Mouse (Mus musculus) right cerebral cortex, postnatal 4 days (tissue): Measurements from ENCODE around the gene Gm17304.

Experiments used
- DNase-seq: peaks from one replicate; pipeline ENCODE4 v3.0.0-alpha.2; 2022

Gene Gm17304

DNA sequence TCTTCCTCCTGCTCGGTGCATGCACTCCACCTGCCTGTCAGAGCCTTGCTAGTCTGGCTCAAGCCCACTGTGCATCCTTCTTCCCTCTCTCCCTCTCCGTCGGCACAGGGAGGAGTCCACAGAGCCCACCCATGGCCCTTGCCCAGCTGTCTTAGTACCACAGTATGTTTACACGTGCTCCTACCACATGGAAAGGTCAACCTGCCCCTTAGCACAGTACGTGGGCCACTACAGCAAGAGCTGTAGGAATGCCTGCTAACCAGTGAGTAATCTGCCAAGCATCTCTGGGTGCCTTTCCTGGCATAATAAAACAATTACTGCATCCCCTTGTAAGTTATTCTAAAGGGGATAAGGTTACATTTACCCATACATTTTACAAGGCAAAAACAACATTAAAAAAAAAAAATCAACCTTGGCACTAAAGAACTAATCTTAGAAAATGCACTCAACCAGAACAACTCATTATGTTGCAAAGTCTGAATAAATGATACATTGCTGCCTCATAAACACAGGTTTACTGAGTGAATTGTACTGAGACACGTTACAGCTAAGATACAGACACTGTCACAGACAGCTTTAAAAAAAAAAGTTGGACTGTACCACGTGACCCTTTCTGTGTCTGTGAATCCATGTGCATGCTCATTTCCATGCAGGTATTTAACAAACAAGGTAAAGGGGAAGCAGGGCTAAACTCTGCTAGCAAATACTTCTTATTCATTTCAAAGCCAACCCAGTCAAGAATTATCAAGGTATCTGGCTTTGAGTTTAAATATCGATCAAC is 19.7 kb downstream of the Gm17304 start:
- no peak for DNase-seq

DNA sequence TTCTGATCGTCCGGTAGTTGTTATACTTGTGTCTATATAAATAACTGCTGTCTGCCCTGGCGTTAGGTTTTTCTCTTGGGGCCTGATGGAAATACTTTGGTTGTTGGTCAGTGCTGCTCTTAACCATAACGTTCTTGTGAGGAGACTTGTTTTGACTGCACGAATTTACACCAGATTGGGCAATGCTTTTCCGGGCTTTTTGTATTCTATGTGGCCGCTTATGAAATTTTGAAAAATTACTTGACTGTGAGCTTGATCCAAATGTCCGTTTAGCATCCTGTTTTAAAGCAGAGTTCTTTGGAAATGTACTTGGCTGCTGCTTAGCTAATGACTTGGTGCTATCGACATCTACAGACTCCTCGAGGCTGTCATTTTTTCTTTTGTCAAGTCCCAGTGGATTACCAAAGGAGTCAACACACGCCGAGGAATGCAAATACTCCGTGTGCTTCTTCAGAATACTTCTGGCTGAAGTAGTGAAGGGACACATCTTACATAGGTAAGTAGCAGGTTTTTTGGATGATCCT is 27.6 kb downstream of the Gm17304 start:
- no peak for DNase-seq

DNA sequence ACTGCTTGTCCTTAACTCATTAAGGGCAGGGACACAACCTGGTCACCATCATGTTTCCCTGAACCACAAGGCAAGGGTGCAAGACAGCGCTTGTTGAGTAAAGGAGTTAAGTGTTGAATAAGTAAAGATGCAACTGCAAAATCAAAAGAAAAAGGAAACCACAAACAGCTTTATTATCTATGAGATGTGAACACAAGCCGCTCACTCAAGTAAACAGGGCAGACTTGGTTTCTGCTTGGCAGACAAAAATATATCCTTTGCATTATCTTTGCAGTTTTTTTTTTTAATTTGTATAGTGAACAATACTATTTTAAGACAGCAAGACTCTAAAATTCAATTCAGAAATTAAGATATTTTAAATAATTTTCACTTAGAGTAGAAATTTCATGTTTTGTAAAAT is 30.7 kb downstream of the Gm17304 start:
- DNase-seq: no peak

DNA sequence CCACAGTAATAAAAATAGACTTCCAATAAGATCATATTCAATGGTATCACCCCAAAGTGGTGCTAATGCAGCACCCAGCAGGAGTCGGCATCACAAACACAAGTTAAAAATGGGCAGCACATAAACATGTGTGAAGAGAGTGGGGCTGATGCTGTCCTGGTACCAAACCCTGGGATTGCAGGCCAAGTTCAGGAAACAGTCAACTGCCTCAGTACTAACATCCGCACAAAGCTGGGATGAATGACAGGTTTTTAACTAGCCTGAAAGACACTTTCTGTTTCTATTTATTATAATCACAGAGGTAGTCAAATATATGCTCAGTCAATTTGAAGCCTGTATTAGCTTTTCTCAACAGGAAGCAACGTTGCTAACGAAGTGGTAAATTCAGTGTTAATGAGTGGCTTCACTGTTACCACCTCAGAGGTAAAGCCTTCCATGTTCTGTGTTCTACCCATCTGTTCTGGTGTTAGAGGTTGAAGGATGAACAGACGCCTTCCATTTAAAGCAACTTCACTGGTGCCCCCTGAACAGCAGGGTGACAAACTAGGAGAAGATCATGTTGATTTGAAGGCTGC is 31.4 kb downstream of the Gm17304 start:
- DNase-seq: no peak

DNA sequence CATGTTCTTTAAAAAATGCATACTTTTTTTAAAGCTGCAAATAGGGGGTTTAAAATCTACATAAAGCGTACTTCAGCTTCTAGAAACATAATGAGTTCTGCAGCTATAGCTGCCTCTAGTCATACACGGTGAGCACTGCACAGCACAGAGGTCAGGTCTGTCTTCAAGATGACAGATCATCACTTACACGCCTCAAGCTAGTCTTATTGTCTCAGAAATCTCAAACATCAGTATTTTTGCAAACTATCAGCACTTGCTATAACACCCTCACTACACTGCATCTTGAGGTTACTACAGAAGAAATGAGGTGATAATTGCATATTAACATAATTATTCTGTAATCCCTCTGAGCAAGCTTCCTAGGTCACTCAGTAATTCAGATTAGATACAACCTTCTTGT is 33.0 kb downstream of the Gm17304 start:
- no peak for DNase-seq

DNA sequence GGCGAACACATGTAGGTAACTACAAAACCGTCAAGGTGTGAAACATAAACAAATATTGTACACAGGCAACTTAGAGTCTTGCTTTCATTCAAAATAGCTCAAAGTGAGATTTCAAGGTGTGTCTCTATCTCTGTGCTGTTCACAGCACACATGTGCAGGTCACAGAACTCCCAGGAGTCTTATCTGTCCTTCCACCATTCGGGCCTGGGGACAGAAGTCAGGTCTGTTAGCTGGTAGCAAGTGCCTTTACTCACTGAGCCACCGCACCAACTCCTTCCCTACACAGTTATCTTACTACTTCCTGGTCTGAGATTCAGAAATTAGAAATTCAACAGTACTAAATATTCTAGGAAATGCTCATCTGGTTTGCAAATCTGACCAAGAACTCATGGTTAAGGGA is 34.5 kb downstream of the Gm17304 start:
- no peak for DNase-seq

DNA sequence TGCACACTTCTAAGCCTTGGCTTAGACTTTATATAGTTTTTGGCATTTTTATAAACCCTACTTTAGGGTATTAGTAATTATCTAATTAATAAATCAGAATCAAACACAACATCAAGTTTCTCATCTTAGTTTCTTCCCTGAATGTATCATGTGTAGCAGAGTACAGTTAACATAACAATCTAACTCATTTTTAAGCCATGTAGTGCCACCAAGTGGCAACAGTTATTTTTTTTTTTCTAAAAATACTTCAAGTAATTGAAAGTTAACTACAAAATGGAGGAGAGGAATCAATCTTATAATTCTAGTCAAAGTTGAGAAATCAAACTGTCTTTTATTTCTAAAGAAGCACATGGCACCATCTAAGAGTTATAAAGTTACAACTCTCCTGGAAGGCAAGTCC is 40.5 kb downstream of the Gm17304 start:
- DNase-seq: no peak

DNA sequence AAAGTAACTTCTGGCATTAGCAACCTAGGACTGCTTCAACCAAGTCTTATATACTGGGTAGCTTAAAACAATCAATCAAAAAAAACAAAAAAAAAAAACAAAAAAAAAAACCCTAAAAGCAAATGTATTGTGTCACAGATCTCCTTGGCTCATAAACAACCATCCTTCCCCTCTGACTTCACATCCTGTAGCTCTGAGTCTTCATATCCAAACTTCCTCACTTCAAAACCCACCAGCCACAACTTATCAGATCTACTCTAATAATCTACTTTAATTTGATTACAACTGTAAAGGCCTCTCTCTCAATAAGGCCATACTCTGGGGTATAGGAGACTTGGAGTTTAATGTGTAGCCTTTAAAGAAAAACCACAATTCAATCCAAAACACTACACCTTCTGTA is 41.1 kb downstream of the Gm17304 start:
- no peak for DNase-seq

DNA sequence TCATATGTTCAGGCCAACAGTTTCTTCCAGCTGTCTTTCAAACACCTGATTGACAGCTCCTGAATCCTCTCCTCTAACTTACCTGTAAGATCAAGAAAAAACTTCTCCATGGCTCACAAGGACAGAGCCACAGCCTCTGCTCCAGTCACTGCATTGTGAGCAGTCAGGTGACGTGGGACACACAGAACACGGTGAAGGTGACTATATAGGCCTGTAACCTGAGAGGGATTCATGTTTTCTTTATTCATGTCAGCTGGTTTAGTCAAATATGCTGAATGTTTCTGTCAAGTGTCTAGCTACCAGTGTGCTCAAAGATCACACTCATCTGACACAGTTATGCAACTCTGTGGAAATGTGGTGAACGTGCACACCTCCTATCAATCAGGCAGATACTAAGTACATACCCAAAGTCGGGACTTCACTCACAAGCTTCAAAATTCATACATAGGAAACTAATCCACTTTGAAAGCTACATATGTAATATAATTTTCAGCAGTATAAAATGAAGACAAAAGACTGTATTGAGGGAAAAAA is 43.4 kb downstream of the Gm17304 start:
- no peak for DNase-seq

DNA sequence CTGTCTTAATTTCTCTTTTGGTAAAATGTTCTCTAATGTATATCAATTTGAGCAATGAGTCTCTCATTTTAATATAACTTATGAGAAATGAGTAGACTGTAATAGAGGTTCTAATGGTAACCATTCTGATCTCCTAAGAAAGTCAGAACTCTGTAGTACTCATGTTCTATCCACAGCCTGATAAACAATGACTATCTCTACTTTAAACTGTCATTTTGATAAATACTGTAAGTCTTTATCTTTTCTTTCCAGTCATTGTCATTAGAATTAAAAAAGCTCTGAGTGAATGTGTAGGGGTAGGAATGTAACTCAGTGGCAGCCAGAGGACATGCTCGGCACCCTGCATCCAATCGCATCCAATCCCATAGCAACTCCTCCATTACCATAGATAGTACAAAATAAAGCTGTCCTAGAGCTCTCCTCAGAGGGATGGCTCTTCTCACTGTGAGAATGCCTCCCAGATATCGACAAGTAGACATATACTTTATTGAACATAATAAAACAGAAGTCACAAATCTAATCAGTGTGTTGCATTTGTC is 44.0 kb downstream of the Gm17304 start:
- DNase-seq: no peak
